Mouse (Mus musculus): Measurements from ENCODE around the gene Cdk14. TPM values are rescaled to one million over a fixed set of nuclear protein-coding genes. Genes with fewer than 3 reads are reported as not detected.

Cdk14 gene
- total RNA-seq, 2 experiments from 2014 or later = 9.7 to 10.1 TPM

- DNase-seq = no peak
- intact Hi-C loops (cut with DNase I; ENCODE audit: low total_unique reads) = loop anchor here (10.0 kb wide), 1 partner anchor 91 kb away; no protein-coding TSS in a partner anchor
Measured at GRCm38 (mm10) chr5:5283756-5284430, 136.2 kb downstream of the Cdk14 start.

- intact Hi-C loops (cut with DNase I; ENCODE audit: low total_unique reads) = loop anchor here (10.0 kb wide), 1 partner anchor 92 kb away; no protein-coding TSS in a partner anchor
- DNase-seq = no peak
Measured at GRCm38 (mm10) chr5:5282425-5282824, 137.7 kb downstream of the Cdk14 start.

GRCm38 (mm10) chr5:5275321-5275720 lies 144.8 kb downstream of the Cdk14 start:
- intact Hi-C loops (cut with DNase I; ENCODE audit: low total_unique reads) = no loop called here
- DNase-seq = no peak

GRCm38 (mm10) chr5:5274318-5274717 lies 145.8 kb downstream of the Cdk14 start:
- intact Hi-C loops (cut with DNase I; ENCODE audit: low total_unique reads) = no loop called here
- DNase-seq = no peak

- intact Hi-C loops (cut with DNase I; ENCODE audit: low total_unique reads) = loop anchor here (5.0 kb wide), 2 partner anchors 304 to 419 kb away; no protein-coding TSS in a partner anchor
- DNase-seq = no peak
Measured at GRCm38 (mm10) chr5:5266787-5267126, 153.4 kb downstream of the Cdk14 start.

- intact Hi-C loops (cut with DNase I; ENCODE audit: low total_unique reads) = loop anchor here (5.0 kb wide), 2 partner anchors 304 to 419 kb away; no protein-coding TSS in a partner anchor
- peak; percentile 30 for DNase-seq
Measured at GRCm38 (mm10) chr5:5265861-5266786, 154.0 kb downstream of the Cdk14 start.

GRCm38 (mm10) chr5:5265401-5265841 lies 154.7 kb downstream of the Cdk14 start:
- intact Hi-C loops (cut with DNase I; ENCODE audit: low total_unique reads) = loop anchor here (5.0 kb wide), 2 partner anchors 303 to 418 kb away; no protein-coding TSS in a partner anchor

GRCm38 (mm10) chr5:5264712-5265111 lies 155.4 kb downstream of the Cdk14 start:
- intact Hi-C loops (cut with DNase I; ENCODE audit: low total_unique reads) = loop anchor here (5.0 kb wide), 2 partner anchors 302 to 417 kb away; no protein-coding TSS in a partner anchor
- DNase-seq = no peak

More at GRCm38 (mm10) chr5:5265401-5265841, 154.7 kb downstream of the Cdk14 start:
- no peak for DNase-seq

- no peak for DNase-seq
- intact Hi-C loops (cut with DNase I; ENCODE audit: low total_unique reads) = no loop called here
Measured at GRCm38 (mm10) chr5:5261725-5262296, 158.3 kb downstream of the Cdk14 start.

- intact Hi-C loops (cut with DNase I; ENCODE audit: low total_unique reads) = no loop called here
- no peak for DNase-seq
Measured at GRCm38 (mm10) chr5:5260966-5261724, 159.0 kb downstream of the Cdk14 start.

- DNase-seq = no peak
- intact Hi-C loops (cut with DNase I; ENCODE audit: low total_unique reads) = no loop called here
Measured at GRCm38 (mm10) chr5:5260309-5260708, 159.8 kb downstream of the Cdk14 start.

GRCm38 (mm10) chr5:5254391-5254790 lies 165.7 kb downstream of the Cdk14 start:
- intact Hi-C loops (cut with DNase I; ENCODE audit: low total_unique reads) = no loop called here
- DNase-seq = no peak

- DNase-seq = no peak
- intact Hi-C loops (cut with DNase I; ENCODE audit: low total_unique reads) = no loop called here
Measured at GRCm38 (mm10) chr5:5253177-5253576, 166.9 kb downstream of the Cdk14 start.

GRCm38 (mm10) chr5:5247671-5248070 lies 172.4 kb downstream of the Cdk14 start:
- intact Hi-C loops (cut with DNase I; ENCODE audit: low total_unique reads) = no loop called here
- no peak for DNase-seq

- DNase-seq = no peak
- intact Hi-C loops (cut with DNase I; ENCODE audit: low total_unique reads) = no loop called here
Measured at GRCm38 (mm10) chr5:5246534-5247175, 173.5 kb downstream of the Cdk14 start.

GRCm38 (mm10) chr5:5245182-5245581 lies 174.9 kb downstream of the Cdk14 start:
- intact Hi-C loops (cut with DNase I; ENCODE audit: low total_unique reads) = no loop called here
- no peak for DNase-seq

- no peak for DNase-seq
- intact Hi-C loops (cut with DNase I; ENCODE audit: low total_unique reads) = no loop called here
Measured at GRCm38 (mm10) chr5:5243648-5244047, 176.5 kb downstream of the Cdk14 start.

GRCm38 (mm10) chr5:5242704-5243103 lies 177.4 kb downstream of the Cdk14 start:
- intact Hi-C loops (cut with DNase I; ENCODE audit: low total_unique reads) = no loop called here
- no peak for DNase-seq

- intact Hi-C loops (cut with DNase I; ENCODE audit: low total_unique reads) = no loop called here
- no peak for DNase-seq
Measured at GRCm38 (mm10) chr5:5241088-5241487, 179.0 kb downstream of the Cdk14 start.

Measured in gastrocnemius, postnatal 14 days (tissue).